Mouse (Mus musculus): ENCODE measurements around the gene Ggta1. TPM values are rescaled to one million over a fixed set of nuclear protein-coding genes. Genes with fewer than 3 reads are reported as not detected.
"Not testable (repeated sequence)": the region's sequence is repeated elsewhere in the genome, so short reads cannot be mapped to it uniquely, and the experiment has no call there.

Gene Ggta1
- polyA plus RNA-seq, 1 experiment: 20.1 TPM

DNA sequence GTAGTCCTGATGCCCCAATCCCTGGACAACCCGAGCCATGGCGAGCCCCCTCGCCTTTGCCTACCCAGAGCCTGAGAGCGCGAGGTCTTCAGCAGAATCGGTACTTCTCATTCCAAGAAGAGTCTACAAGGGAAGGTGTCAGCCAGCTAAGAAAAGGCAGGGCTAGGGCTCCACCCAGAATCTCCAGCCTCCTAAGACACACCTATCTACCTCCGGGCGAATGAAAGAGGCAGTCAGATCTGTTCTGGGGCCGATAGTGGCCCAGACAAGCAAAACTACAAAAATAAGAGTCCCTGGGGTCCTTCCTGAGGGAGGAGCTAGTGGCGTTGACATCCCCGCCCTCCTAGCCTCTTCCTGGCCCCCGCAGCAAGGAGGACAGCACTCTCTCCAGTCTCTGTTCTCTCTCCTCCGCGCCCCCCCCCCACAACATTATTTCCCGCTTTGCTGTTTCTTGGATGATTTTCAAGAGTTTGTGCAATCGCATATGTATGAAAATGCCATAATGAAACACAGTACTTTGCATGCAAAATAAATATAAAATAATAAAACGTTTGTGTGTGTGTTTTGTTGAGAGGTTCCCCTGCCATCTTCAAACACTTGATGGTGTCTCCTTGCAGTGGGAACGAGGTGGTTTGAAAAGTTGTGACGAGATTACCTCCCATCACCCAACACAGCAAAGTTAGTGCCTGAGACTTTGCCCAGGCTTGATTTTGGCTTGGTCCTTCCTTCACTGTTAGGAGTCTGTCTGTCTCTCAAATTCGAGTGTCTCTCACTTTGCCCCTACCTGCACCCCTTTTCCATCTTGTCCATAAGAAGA lies 1.7 kb downstream of the Ggta1 start:
- TF ChIP-seq POLR2A (IDR thresholded peaks at IDR 0.05; ENCODE audit: low read depth, low read length) (peak; percentile 13; the same call in 1 of the 2 replicates), CTCF (IDR thresholded peaks at IDR 0.05; ENCODE audit: extremely low read depth, insufficient read depth, insufficient read length, insufficient replicate concordance) (no peak)
- Histone ChIP-seq H3K27ac (ENCODE audit: insufficient read depth, low read length) (peak overlapping the region; percentile 93), H3K4me1 (ENCODE audit: control insufficient read depth, insufficient read depth, insufficient read length) (peaks cover 25% of the 10 kb centered on the region), H3K36me3 (ENCODE audit: control insufficient read depth, insufficient read depth, low read length) (no peaks in the 10 kb centered on the region), H3K4me3 (ENCODE audit: extremely low read depth, insufficient read depth, insufficient read length) (peak overlapping the region; percentile 76), H3K27me3 (ENCODE audit: control insufficient read depth, insufficient read depth, low read length) (no peaks in the 10 kb centered on the region)
- WGBS: 1% methylated on average over 20 of the region's 20 CpGs
- DNase-seq (ENCODE audit: low read depth in 1 of 2, low spot score in 2 of 2): peak; percentile 61 to 77

DNA sequence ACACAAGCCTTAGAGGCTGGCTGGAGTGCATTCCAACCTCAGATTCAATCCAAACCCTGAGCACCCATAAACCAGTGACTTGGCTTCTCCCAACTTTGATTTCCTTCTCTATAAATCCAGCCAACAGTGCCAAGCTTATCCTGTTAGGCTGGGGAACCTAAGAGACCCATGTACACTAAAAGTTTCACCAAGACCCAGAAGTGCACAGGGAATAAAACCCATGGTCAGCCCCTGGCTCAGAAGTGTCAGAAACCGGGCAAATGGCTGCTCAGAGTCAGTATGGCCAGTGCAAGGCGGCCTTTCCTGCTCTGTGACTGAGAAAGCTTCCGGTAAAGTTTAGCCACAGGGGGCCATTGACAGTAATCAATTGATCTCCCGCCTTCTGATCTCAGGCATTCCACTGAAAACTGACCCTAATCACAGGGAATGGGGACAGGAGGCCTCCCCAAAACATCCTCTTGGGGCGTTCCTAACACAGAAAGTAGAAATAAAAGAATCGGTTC lies 2.6 kb downstream of the Ggta1 start:
- H3K4me3 ChIP-seq (ENCODE audit: extremely low read depth, insufficient read depth, insufficient read length): peak overlapping the region; percentile 76
- H3K36me3 ChIP-seq (ENCODE audit: control insufficient read depth, insufficient read depth, low read length): no peaks in the 10 kb centered on the region
- DNase-seq (ENCODE audit: low read depth in 1 of 2, low spot score in 2 of 2): no peak
- TF ChIP-seq CTCF (IDR thresholded peaks at IDR 0.05; ENCODE audit: extremely low read depth, insufficient read depth, insufficient read length, insufficient replicate concordance) (no peak), POLR2A (IDR thresholded peaks at IDR 0.05; ENCODE audit: low read depth, low read length) (no peak)
- peak overlapping the region; percentile 58 for H3K27ac ChIP-seq (ENCODE audit: insufficient read depth, low read length)
- peaks cover 25% of the 10 kb centered on the region for H3K4me1 ChIP-seq (ENCODE audit: control insufficient read depth, insufficient read depth, insufficient read length)
- 9% methylated on average over 6 of the region's 6 CpGs for WGBS
- H3K27me3 ChIP-seq (ENCODE audit: control insufficient read depth, insufficient read depth, low read length): no peaks in the 10 kb centered on the region

GRCm38 (mm10) chr2:35459316-35459715 lies 3.7 kb downstream of the Ggta1 start:
- TF ChIP-seq CTCF (IDR thresholded peaks at IDR 0.05; ENCODE audit: extremely low read depth, insufficient read depth, insufficient read length, insufficient replicate concordance) (no peak), POLR2A (IDR thresholded peaks at IDR 0.05; ENCODE audit: low read depth, low read length) (no peak)
- Histone ChIP-seq H3K4me3 (ENCODE audit: extremely low read depth, insufficient read depth, insufficient read length) (no peak overlapping the region), H3K27me3 (ENCODE audit: control insufficient read depth, insufficient read depth, low read length) (no peaks in the 10 kb centered on the region), H3K4me1 (ENCODE audit: control insufficient read depth, insufficient read depth, insufficient read length) (peaks cover 23% of the 10 kb centered on the region), H3K27ac (ENCODE audit: insufficient read depth, low read length) (no peak overlapping the region), H3K36me3 (ENCODE audit: control insufficient read depth, insufficient read depth, low read length) (no peaks in the 10 kb centered on the region)
- DNase-seq (ENCODE audit: low read depth in 1 of 2, low spot score in 2 of 2): no peak

DNA sequence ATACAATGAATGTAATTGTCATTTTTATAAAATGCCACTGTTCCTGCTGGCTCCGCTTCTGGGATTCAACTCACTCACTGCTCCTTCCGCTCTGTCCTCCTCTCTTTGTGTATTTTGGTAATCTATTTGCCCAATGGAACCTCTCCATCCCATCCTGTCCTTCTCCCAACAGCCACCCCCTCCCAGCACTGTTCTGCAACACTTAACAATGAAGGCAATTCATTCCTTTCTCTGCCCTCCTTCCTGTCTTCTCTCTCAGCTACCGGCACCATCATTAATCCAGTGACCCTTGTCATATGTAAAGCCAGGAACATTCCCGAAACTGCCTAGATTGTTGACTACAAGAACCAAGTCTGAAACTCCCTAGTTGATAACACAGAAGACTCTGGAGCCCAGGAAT lies 4.6 kb downstream of the Ggta1 start:
- Histone ChIP-seq H3K27me3 (ENCODE audit: control insufficient read depth, insufficient read depth, low read length) (no peaks in the 10 kb centered on the region), H3K27ac (ENCODE audit: insufficient read depth, low read length) (no peak overlapping the region), H3K4me3 (ENCODE audit: extremely low read depth, insufficient read depth, insufficient read length) (no peak overlapping the region), H3K36me3 (ENCODE audit: control insufficient read depth, insufficient read depth, low read length) (no peaks in the 10 kb centered on the region), H3K4me1 (ENCODE audit: control insufficient read depth, insufficient read depth, insufficient read length) (peaks cover 22% of the 10 kb centered on the region)
- no peak for DNase-seq (ENCODE audit: low read depth in 1 of 2, low spot score in 2 of 2)
- no peak for TF ChIP-seq CTCF (IDR thresholded peaks at IDR 0.05; ENCODE audit: extremely low read depth, insufficient read depth, insufficient read length, insufficient replicate concordance)
- no peak for TF ChIP-seq POLR2A (IDR thresholded peaks at IDR 0.05; ENCODE audit: low read depth, low read length)
- 95% methylated on average over 4 of the region's 4 CpGs for WGBS

GRCm38 (mm10) chr2:35453736-35454135 lies 9.3 kb downstream of the Ggta1 start:
- TF ChIP-seq POLR2A (IDR thresholded peaks at IDR 0.05; ENCODE audit: low read depth, low read length): no peak
- TF ChIP-seq CTCF (IDR thresholded peaks at IDR 0.05; ENCODE audit: extremely low read depth, insufficient read depth, insufficient read length, insufficient replicate concordance): no peak
- peak overlapping the region; percentile 16; the same call in 1 of the 2 replicates for H3K27ac ChIP-seq (ENCODE audit: insufficient read depth, low read length)

DNA sequence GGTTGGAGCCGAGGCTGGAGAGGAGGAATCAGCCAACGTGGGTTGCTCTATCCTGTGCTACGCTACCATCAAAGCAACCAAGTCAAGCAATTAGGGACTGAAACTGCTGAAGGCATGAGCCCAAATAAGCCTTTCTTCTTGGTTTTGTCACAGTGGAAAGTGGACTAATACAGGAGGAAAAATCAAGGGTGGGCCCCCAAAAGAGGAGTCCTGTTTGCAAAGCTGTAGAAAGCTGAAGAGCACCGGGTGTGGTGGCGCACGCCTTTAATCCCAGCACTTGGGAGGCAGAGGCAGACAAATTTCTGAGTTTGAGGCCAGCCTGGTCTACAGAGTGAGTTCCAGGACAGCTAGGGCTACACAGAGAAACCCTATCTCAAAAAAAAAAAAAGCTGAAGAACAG lies 10.3 kb downstream of the Ggta1 start:
- H3K27me3 ChIP-seq (ENCODE audit: control insufficient read depth, insufficient read depth, low read length); H3K36me3 ChIP-seq (ENCODE audit: control insufficient read depth, insufficient read depth, low read length); H3K4me3 ChIP-seq (ENCODE audit: extremely low read depth, insufficient read depth, insufficient read length); H3K27ac ChIP-seq (ENCODE audit: insufficient read depth, low read length); DNase-seq (ENCODE audit: low read depth in 1 of 2, low spot score in 2 of 2): not testable (repeated sequence)
- H3K4me1 ChIP-seq (ENCODE audit: control insufficient read depth, insufficient read depth, insufficient read length): peaks cover 56% of the 10 kb centered on the region
- WGBS: 90% methylated on average over 6 of the region's 6 CpGs

More at GRCm38 (mm10) chr2:35453736-35454135, 9.3 kb downstream of the Ggta1 start:
- H3K4me3 ChIP-seq (ENCODE audit: extremely low read depth, insufficient read depth, insufficient read length): no peak overlapping the region
- no peaks in the 10 kb centered on the region for H3K27me3 ChIP-seq (ENCODE audit: control insufficient read depth, insufficient read depth, low read length)
- 5% methylated on average over 3 of the region's 3 CpGs for WGBS
- DNase-seq (ENCODE audit: low read depth in 1 of 2, low spot score in 2 of 2): peak in 1 of 2 experiments; percentile 56
- H3K36me3 ChIP-seq (ENCODE audit: control insufficient read depth, insufficient read depth, low read length): no peaks in the 10 kb centered on the region
- peaks cover 46% of the 10 kb centered on the region for H3K4me1 ChIP-seq (ENCODE audit: control insufficient read depth, insufficient read depth, insufficient read length)

DNA sequence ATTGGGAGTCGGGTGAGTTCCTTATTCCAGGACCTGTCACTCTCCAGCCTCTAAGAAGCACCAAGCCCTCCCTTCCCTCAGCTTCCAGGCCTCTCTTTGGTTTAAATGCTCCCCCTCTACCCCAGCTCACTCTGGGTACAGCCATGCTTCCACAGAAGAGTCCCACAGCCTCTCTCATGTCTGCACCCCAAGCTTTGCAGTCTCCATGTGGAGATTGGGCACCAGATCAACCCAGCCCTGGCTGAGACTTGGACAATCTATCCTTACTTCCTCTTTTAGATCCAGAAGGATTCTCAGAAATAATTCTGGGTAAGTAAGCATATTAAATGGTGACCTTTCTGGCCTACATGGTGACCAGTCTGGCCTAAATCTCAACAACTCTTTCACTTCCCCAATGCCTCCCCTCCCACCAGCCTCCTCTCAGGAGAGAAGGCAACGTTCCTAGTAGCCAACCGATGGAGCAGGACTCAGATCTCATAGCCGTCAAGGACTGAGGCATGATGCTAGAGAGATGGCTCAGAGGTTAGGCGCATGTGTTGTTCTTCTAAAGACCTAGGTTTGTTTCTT lies 11.5 kb downstream of the Ggta1 start:
- H3K27me3 ChIP-seq (ENCODE audit: control insufficient read depth, insufficient read depth, low read length): no peaks in the 10 kb centered on the region
- peak overlapping the region; percentile 29; the same call in 1 of the 2 replicates for H3K27ac ChIP-seq (ENCODE audit: insufficient read depth, low read length)
- 69% methylated on average over 5 of the region's 5 CpGs for WGBS
- H3K4me1 ChIP-seq (ENCODE audit: control insufficient read depth, insufficient read depth, insufficient read length): peaks cover 67% of the 10 kb centered on the region
- no peaks in the 10 kb centered on the region for H3K36me3 ChIP-seq (ENCODE audit: control insufficient read depth, insufficient read depth, low read length)
- H3K4me3 ChIP-seq (ENCODE audit: extremely low read depth, insufficient read depth, insufficient read length): no peak overlapping the region
- DNase-seq (ENCODE audit: low read depth in 1 of 2, low spot score in 2 of 2): no peak
- TF ChIP-seq POLR2A (IDR thresholded peaks at IDR 0.05; ENCODE audit: low read depth, low read length) (no peak), CTCF (IDR thresholded peaks at IDR 0.05; ENCODE audit: extremely low read depth, insufficient read depth, insufficient read length, insufficient replicate concordance) (no peak)
